Mouse (Mus musculus): ENCODE results near the gene Polr1b.

The Polr1b gene

DNA sequence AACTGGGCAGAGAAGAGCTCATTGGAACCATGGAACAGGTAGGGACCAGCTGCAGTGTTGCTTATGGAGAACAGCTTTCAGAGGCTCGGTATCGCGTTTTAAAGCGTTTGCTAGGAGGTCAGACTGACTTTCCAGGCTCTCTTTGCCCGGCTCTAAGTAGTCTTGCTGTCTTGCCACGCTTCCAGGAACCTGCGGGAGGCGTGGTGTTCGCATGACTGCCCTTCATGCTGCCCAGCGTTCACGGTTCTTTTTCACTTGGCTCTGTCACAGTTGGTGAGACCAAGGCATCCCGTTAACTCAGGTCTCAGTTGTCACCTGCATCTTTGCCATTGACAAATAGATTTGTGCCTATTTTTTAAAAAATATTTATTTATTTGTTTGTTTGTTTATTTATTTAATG, 17.3 kb downstream of the Polr1b start:
- no peak for DNase-seq (ENCODE audit: low spot score)

- DNase-seq (ENCODE audit: low spot score), result no peak
These were observed 21.2 kb downstream of the Polr1b start for GRCm38 (mm10) chr2:129121986-129122385.

- peak; percentile 67 for DNase-seq (ENCODE audit: low spot score)
These were observed 28.7 kb downstream of the Polr1b start, which contains the start of gene Chchd5 for GRCm38 (mm10) chr2:129129412-129129929. Gene Chchd5 (plus strand): TSS chr2:129129700.

DNA sequence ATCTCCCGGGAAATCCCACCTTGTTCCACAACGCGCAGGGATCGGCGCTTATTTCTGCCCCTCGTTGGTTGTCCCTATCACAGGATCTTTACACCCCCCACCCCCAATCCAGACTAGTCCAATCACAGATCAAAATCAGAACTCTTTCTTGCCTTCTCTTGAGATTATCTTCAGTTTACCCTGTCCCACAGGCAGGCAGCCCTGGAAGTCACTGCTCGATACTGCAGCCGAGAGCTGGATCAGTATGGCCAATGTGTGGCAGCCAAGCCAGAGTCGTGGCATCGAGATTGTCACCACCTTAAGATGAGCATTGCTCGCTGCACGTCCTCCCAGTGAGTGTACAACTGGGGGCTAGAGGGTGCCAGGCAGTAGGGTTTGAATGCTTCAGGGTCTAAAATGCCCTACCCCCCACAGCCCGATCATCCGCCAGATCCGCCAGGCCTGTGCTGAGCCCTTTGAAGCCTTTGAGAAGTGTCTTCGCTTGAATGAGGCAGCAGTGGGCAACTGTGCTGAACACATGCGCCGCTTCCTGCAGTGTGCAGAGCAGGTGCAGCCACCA, 29.3 kb downstream of the Polr1b start:
- peak; percentile 25 for DNase-seq (ENCODE audit: low spot score)

DNA sequence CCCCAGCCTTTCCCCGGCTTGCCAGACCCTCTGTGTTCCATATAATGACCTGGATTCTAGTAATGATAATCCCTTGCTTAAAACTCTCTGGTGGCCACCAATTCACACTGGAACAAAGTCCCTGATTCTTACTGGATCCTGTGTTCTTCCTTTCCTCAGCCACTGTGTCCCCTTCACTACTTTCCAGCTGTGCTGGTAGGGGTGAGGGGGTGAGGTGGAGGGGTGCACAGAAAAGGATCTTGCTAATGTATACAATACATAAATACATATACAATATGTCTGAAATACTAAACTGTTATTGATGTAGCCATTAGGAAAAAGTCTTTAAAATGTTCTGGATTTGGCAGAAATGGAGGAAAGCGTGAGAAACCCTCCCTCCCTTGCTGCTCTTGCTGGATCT, 30.0 kb downstream of the Polr1b start:
- DNase-seq (ENCODE audit: low spot score), result no peak

DNA sequence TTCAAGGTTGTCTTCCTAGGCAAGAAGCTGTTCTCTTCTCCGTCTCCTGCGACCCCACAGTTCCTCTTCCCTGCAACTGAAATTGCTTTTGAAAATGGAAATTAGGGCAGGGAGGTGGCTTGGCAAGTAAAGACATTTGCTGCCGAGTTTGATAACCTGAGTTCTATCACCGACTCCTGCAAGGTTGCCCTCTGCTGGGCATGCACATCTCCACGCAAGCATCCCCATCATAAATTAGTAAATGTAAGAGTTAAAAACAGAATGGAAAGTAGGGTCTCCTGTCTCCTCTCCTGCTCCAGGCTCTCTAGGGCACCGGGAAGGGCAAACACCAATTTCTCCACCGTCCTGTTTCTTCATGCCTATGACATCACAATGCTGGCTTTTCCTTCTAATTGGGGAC, 31.4 kb downstream of the Polr1b start:
- DNase-seq (ENCODE audit: low spot score), result no peak

- DNase-seq (ENCODE audit: low spot score), result no peak
These were observed 32.4 kb downstream of the Polr1b start for GRCm38 (mm10) chr2:129133006-129133805.

DNA sequence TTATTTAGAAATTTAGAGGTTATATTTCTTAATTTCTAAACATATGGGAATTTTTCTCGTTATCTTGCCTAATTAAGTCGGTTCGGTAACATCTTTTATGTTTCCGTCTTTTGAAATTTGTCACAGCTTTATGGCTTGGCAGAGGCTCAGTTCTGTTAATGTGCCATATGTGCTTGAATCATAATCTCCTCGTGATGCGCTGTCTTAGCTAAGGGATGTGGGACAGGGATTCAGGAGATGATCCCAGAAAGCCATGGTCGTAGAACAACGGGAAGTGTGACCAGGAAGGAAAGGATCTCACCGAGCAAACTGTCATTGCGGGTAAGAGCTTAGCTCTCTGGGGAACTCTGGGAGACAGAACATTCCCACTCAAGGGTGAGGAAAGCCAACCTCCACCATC, 39.1 kb downstream of the Polr1b start:
- no peak for DNase-seq (ENCODE audit: low spot score)

GRCm38 (mm10) chr2:129148836-129149235, 48.0 kb downstream of the Polr1b start:
- DNase-seq (ENCODE audit: low spot score), result no peak

DNA sequence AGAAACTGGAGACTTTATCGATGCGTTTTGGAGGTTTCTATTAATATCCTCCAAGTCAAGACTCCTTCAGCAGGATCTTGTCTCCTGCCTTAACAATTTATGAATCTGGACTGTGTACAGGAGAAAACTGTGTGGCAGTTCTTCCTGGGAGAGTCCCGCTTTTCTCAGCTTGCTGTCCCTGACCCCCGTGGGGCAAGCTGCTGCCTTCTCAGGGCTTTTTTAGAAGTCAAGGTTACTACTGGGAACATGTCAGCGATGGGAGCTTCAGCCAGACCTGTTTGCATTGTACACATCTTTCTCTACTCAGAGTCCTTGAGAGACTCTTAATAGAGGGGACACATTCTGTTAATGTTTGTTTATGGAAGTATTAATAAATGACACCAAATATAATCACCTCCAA, 49.6 kb downstream of the Polr1b start:
- no peak for DNase-seq (ENCODE audit: low spot score)

DNA sequence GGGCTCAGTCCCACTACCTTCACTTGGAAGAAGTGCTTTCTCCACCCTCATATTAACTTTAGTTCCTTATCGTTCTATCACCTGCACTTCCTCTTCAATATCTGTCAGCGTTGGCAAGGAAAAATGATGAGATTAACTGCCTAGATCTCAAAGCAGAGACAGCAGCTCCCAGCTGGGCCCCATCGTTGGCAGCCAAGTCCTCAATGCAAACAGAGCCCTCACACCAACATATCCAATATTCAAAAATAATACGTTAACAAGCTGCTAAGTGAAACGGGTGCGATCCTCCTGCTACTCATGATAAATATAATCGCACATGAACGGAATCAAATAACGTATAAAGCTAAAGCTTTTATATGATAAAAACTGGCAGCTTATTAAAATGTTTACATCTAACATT, 50.3 kb downstream of the Polr1b start:
- no peak for DNase-seq (ENCODE audit: low spot score)

- no peak for DNase-seq (ENCODE audit: low spot score)
These were observed 52.0 kb downstream of the Polr1b start for GRCm38 (mm10) chr2:129152751-129153150.

- no peak for DNase-seq (ENCODE audit: low spot score)
These were observed 64.0 kb downstream of the Polr1b start for GRCm38 (mm10) chr2:129164815-129165214.

DNA sequence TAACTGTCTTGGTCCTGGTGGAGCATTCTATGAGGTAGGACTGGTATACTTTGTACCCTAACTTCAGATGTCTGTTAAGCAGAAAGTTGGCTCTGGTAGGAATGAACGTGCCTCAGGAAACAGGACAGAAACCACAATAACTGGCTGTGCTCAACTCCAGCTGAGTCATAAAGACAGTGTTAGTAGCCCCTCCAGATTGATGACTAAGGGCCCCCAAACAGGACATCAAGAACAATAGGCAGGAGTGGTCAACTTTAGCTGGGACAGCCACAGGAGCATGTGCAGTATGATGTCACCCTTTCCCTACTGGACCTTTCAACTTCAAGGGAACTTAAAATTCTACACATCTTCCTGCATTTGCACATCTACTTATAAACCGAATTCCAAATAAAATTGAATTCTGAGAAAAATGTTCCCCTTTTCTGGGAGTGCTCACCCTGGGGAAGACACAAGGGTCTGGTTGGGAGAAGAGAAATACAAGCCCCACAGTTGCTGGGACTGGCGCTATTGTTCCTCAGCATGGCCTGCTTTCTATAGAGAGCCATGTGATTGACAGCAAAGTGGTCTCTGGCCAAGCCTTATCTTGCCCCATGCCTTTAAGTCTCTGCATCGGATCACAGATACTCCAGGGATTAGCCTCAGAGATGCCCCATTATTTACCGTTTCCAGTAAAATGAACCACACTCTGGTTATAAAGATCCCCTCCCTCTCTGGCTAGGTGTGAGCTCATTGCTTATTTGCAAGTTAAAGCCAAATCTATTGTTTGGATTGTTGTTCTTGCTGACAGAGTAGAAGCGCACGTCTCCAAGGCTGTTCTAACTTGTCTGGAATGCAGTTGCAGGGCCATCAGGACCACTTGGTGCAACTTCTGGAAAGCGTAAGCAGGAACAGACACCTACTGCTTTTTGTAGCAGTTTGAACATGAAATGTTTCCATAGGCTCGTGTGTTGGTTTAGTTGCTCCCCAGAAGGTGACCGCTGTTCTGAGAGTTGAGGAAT, 66.0 kb downstream of the Polr1b start:
- DNase-seq (ENCODE audit: low spot score), result no peak

GRCm38 (mm10) chr2:129173386-129173785, 72.6 kb downstream of the Polr1b start:
- DNase-seq (ENCODE audit: low spot score), result no peak

GRCm38 (mm10) chr2:129174474-129174873, 73.7 kb downstream of the Polr1b start:
- DNase-seq (ENCODE audit: low spot score), result no peak

DNA sequence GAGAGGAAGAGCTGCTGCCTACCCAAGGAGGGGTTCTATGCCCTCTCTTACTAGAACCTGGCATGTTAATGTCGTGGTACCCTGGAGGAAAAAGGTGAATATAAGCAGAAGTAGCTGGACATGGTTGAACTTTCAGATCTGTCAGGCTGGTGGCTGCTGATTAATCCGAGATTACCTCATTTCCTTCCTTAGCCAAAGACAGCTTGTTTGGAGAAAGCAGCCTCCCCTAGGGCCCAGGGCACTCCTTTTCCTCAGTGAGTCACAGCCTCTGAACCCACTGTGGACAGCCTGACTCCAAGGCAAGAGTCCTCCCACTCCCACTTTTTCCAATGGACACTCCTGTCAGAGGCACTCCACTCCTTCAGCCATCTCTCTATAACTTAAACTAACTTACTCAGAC, 74.8 kb downstream of the Polr1b start:
- no peak for DNase-seq (ENCODE audit: low spot score)

All from urinary bladder, postnatal 25 days (tissue).